Mouse (Mus musculus) liver, adult 2 months (tissue): ENCODE measurements around the gene 4930503B20Rik. TPM values are rescaled to one million over a fixed set of nuclear protein-coding genes. Genes with fewer than 3 reads are reported as not detected.

Experiments used
- DNase-seq: peaks from one replicate; pipeline ENCODE4 v3.0.0-alpha.2; 2011; ENCODE audit warnings: low read depth, low spot score; ENCODE audit errors: extremely low read depth
- H3K27ac ChIP-seq: fragments of 200-500 bp; replicated peaks from 2 replicates; pipeline ENCODE4 v1.5.1; 2012; ENCODE audit warnings: low read depth, mild to moderate bottlenecking, control low read depth, inconsistent platforms, low read length; ENCODE audit not compliant: insufficient read depth
- H3K27me3 ChIP-seq: fragments of 200-500 bp; 2 replicates; pipeline ENCODE4 v1.6.1; 2012; ENCODE audit warnings: mild to moderate bottlenecking, moderate library complexity, low read length, inconsistent platforms; ENCODE audit not compliant: control insufficient read depth, insufficient read depth
- H3K36me3 ChIP-seq: fragments of 200-500 bp; 2 replicates; pipeline ENCODE4 v1.6.1; 2012; ENCODE audit warnings: low read length, inconsistent platforms; ENCODE audit not compliant: control insufficient read depth, insufficient read depth
- H3K4me1 ChIP-seq: fragments of 200-500 bp; 2 replicates; pipeline ENCODE4 v1.6.1; 2011; ENCODE audit warnings: low read length; ENCODE audit not compliant: control insufficient read depth, insufficient read depth
- H3K4me3 ChIP-seq: fragments of 200-500 bp; 2 replicates; pipeline ENCODE4 v1.5.1; 2011; ENCODE audit warnings: low read depth, mild to moderate bottlenecking, control low read depth, low read length, moderate library complexity; ENCODE audit not compliant: insufficient read depth
- H3K79me2 ChIP-seq: fragments of 200-500 bp; 2 replicates; pipeline ENCODE4 v1.6.1; 2012; ENCODE audit warnings: inconsistent platforms, mild to moderate bottlenecking, low read length, moderate library complexity; ENCODE audit not compliant: control insufficient read depth, insufficient read depth
- H3K9ac ChIP-seq: fragments of 200-500 bp; 2 replicates; pipeline ENCODE4 v1.6.1; 2012; ENCODE audit warnings: low read depth, mild to moderate bottlenecking, control low read depth, inconsistent platforms, low read length
- CTCF ChIP-seq: fragments of 200-500 bp; IDR thresholded peaks from 2 replicates; pipeline ENCODE4 v1.5.1; 2011; ENCODE audit warnings: low read depth, low read length, control low read depth
- POLR2A ChIP-seq: fragments of 200-500 bp; IDR thresholded peaks from 2 replicates; pipeline ENCODE4 v1.6.1; 2011; ENCODE audit warnings: low read length, control low read depth; ENCODE audit not compliant: insufficient read depth; ENCODE audit errors: extremely low read depth
- WGBS: fragments of 180-500 bp; shearing (Covaris S2); methylation state at CpG from one replicate; pipeline ENCODE4 v1.1.7; 2018; 5-methylcytosine and 5-hydroxymethylcytosine counted together
- polyA plus RNA-seq: library from polyadenylated mRNA; depleted of rRNA; stranded (reverse); fragments of >200 nt; gene quantifications from 2 replicates; pipeline ENCODE4 v1.2.3, GENCODE M21; 2012; rRNA removed
- total RNA-seq: library from RNA; depleted of rRNA; stranded (reverse); fragments of >200 nt; gene quantifications from 2 replicates; pipeline ENCODE4 v1.2.3, GENCODE M21; 2014; rRNA removed

Gene 4930503B20Rik
- total and polyA plus RNA-seq, 2 experiments, result not detected

DNA sequence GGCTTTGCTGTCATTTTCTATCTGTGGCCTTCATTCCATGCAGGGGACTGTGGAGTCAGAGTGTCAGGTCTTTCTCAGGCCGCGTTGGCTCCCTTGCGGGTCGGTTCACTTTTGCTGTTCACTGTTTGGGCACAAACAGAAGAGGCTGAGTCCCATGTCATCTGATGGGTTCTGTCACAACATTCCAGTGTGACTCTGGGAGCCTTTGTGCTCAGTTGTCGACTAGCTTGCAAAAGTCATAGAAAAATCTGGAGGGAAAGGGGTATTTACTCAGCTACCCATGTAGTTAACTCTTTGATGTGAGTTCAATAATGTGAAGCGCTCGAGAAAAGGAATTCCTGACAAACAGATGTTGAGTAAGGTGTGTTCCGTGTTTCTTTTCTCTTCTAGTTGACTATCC lies 54.7 kb downstream of the 4930503B20Rik start:
- Histone ChIP-seq H3K27me3 (no peaks in the 10 kb centered on the region), H3K4me1 (peaks cover 32% of the 10 kb centered on the region), H3K4me3 (peak overlapping the region; percentile 48), H3K27ac (peak overlapping the region; percentile 92), H3K36me3 (peaks cover 15% of the 10 kb centered on the region; the same call in 1 of the 2 replicates), H3K9ac (peak overlapping the region; percentile 67), H3K79me2 (peaks cover 19% of the 10 kb centered on the region)
- no peak for TF ChIP-seq CTCF
- TF ChIP-seq POLR2A, result no peak
- DNase-seq, result peak; percentile 77
- WGBS, result 19% methylated on average over 8 of the region's 8 CpGs

DNA sequence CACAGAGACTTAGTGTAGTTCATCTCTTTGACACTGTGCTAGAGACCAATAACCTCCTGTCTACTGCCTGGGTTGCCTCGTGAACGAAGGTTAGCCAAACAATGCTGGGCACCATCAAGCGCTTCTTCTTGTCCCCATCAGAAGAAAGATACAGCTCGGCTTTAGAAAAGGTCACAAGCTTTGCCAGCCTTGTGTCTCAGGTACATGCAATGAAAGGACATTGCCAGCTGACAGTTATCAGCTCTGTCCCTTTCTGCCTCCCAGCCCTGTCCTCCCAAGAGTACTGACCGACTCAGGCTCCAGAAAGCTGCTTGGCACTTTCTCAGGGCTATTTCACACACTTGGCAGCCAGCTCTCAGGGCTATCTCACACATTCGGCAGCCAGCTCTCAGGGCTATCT lies 55.7 kb downstream of the 4930503B20Rik start:
- peak overlapping the region; percentile 26 for H3K9ac ChIP-seq

More for the DNA sequence above, 55.7 kb downstream of the 4930503B20Rik start:
- 19% methylated on average over 6 of the region's 6 CpGs for WGBS
- peak overlapping the region; percentile 6; the same call in 1 of the 2 replicates for H3K4me3 ChIP-seq
- peak overlapping the region; percentile 92 for H3K27ac ChIP-seq
- TF ChIP-seq POLR2A (no peak), CTCF (no peak)
- H3K36me3 ChIP-seq, result peaks cover 6% of the 10 kb centered on the region; the same call in 1 of the 2 replicates
- no peaks in the 10 kb centered on the region for H3K27me3 ChIP-seq
- H3K4me1 ChIP-seq, result peaks cover 28% of the 10 kb centered on the region
- H3K79me2 ChIP-seq, result peaks cover 10% of the 10 kb centered on the region; the same call in 1 of the 2 replicates
- peak; percentile 97 for DNase-seq

Other genes with a start within 250 kb of the 4930503B20Rik start
- 6.2 and 6.4 TPM in 2 replicates for gene Ssx2ip, start 246.7 kb downstream of the 4930503B20Rik start, total RNA-seq
- 1.7 and 2.4 TPM in 2 replicates for gene Ssx2ip, start 246.7 kb downstream of the 4930503B20Rik start, polyA plus RNA-seq
- gene Ctbs, start 201.5 kb downstream of the 4930503B20Rik start, total RNA-seq, result 19.5 and 20.0 TPM in 2 replicates
- 2.2 and 2.5 TPM in 2 replicates for gene Ctbs, start 201.5 kb downstream of the 4930503B20Rik start, polyA plus RNA-seq
- gene Spata1, start 151.6 kb downstream of the 4930503B20Rik start, total RNA-seq, result 3.0 and 5.1 TPM in 2 replicates
- 0.21 and 0.57 TPM in 2 replicates for gene Spata1, start 151.6 kb downstream of the 4930503B20Rik start, polyA plus RNA-seq
- gene Gng5, start 151.5 kb downstream of the 4930503B20Rik start, total RNA-seq, result 198 and 243 TPM in 2 replicates
- 284 and 439 TPM in 2 replicates for gene Gng5, start 151.5 kb downstream of the 4930503B20Rik start, polyA plus RNA-seq
- 22.0 and 25.0 TPM in 2 replicates for gene Rpf1, start 129.9 kb downstream of the 4930503B20Rik start, total RNA-seq
- 5.3 and 6.3 TPM in 2 replicates for gene Rpf1, start 129.9 kb downstream of the 4930503B20Rik start, polyA plus RNA-seq
- gene Uox, start 80.9 kb downstream of the 4930503B20Rik start, total RNA-seq, result 1,668 and 2,080 TPM in 2 replicates
- gene Uox, start 80.9 kb downstream of the 4930503B20Rik start, polyA plus RNA-seq, result 512 and 535 TPM in 2 replicates
- gene Dnase2b, start 35.7 kb downstream of the 4930503B20Rik start, total RNA-seq, result 11.0 and 15.6 TPM in 2 replicates
- 6.2 and 6.6 TPM in 2 replicates for gene Dnase2b, start 35.7 kb downstream of the 4930503B20Rik start, polyA plus RNA-seq
- not detected in 2 replicates for gene Samd13, start 34.3 kb upstream of the 4930503B20Rik start, total RNA-seq
- 0.22 TPM in 1 of 2 replicates, not detected in the other for gene Samd13, start 34.3 kb upstream of the 4930503B20Rik start, polyA plus RNA-seq
- 32.8 and 35.1 TPM in 2 replicates for gene Prkacb, start 161.7 kb upstream of the 4930503B20Rik start, total RNA-seq
- gene Prkacb, start 161.7 kb upstream of the 4930503B20Rik start, polyA plus RNA-seq, result 11.4 and 13.1 TPM in 2 replicates
- gene Ttll7, start 201.1 kb upstream of the 4930503B20Rik start, total RNA-seq, result 1.7 and 1.8 TPM in 2 replicates
- gene Ttll7, start 201.1 kb upstream of the 4930503B20Rik start, polyA plus RNA-seq, result 0.12 and 0.21 TPM in 2 replicates